Mouse (Mus musculus) stomach, postnatal 0 days (tissue): Measurements from ENCODE around the gene Map4k4.

Experiments
- CTCF ChIP-seq: IDR thresholded peaks from 2 replicates; pipeline ENCODE4 v1.5.1; 2016; ENCODE audit warnings: antibody characterized with exemption, low read depth, mild to moderate bottlenecking, moderate library complexity
- EP300 ChIP-seq: optimal IDR thresholded peaks from 2 replicates; pipeline ENCODE3; 2016; ENCODE audit warnings: antibody characterized with exemption

DNA sequence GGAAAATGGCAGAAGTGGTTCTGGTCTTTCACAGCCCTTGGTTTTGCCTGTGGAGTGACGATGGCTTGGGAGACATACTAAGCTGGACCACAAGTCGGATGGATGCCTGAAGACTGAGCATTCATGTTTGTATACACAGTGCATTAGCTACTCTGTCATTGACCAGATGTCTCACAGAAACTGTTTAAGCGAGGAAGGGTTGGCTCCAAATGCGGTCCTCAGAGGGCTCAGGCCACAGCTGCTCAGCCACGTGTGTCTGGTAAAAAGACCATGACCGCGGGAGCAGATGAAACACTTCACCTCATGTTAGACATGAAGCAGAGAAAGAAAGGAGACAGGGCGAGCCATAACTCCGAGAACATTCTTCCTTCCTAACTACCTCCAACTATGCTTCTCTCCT lies 160.6 kb downstream of the Map4k4 start:
- TF ChIP-seq CTCF: no peak
- no peak for TF ChIP-seq EP300
